Mouse (Mus musculus): ENCODE results near the gene Rmi1. TPM values are rescaled to one million over a fixed set of nuclear protein-coding genes. Genes with fewer than 3 reads are reported as not detected.

The Rmi1 gene
- polyA plus RNA-seq, 1 experiment from 2014 or later = 13.2 TPM

DNA sequence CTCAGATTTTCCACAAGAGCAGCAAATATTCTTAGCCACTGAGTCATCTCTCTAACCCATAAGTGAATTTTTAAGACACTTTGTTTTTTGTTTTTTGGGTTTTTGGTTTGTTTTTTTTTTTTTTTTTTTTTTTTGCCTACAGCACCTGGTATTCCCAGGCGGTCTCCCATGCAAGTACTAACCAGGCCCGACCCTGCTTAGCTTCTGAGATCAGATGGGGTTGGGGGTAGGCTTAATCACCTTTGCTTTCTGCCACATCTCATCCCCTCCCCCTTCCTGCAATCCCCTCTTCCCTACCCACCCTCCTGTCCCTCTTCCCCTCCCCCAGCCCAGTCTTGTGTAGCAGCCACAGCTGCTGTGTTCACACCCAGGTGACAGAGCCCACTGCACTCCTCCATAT, 37.7 kb downstream of the Rmi1 start:
- Histone ChIP-seq H3K4me3 (ENCODE audit: low read depth, low read length) (no peak overlapping the region), H3K4me1 (replicated peaks; ENCODE audit: control insufficient read depth, insufficient read depth, low read length) (no peaks in the 10 kb centered on the region), H3K36me3 (ENCODE audit: control insufficient read depth, insufficient read depth) (no peaks in the 10 kb centered on the region), H3K27ac (ENCODE audit: low read depth, low read length) (no peak overlapping the region), H3K4me2 (replicated peaks; ENCODE audit: low read depth) (no peak overlapping the region), H3K9ac (ENCODE audit: low read depth, low read length) (no peak overlapping the region), H3K9me3 (ENCODE audit: control insufficient read depth) (no peaks in the 10 kb centered on the region), H3K27me3 (replicated peaks; ENCODE audit: control insufficient read depth, insufficient read depth, low read length) (no peaks in the 10 kb centered on the region)
- no peak for TF ChIP-seq CTCF (IDR thresholded peaks at IDR 0.05; ENCODE audit: low read depth)
- ATAC-seq = no peak
- 45% methylated on average over 2 of the region's 2 CpGs for WGBS

DNA sequence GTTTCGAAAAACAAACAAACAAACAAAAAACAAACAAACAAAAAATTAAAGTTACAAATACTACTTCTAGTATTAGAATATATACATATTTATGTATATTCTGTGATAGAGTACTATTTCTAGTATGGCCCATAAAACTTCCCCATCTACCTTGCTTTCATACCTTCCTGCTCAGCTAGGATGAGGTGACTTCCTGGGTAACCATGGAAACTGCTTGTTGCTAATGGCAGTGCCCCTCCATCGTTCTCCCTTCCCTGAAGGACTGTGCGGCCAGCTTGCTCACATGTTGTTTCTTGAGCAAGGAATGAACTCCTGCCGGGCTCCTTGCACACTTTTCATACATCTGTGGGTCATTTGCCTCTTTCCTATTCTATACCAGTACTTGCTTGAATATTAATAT, 41.3 kb downstream of the Rmi1 start:
- Histone ChIP-seq H3K4me1 (replicated peaks; ENCODE audit: control insufficient read depth, insufficient read depth, low read length) (no peaks in the 10 kb centered on the region), H3K27ac (ENCODE audit: low read depth, low read length) (no peak overlapping the region), H3K4me2 (replicated peaks; ENCODE audit: low read depth) (no peak overlapping the region), H3K36me3 (ENCODE audit: control insufficient read depth, insufficient read depth) (no peaks in the 10 kb centered on the region), H3K4me3 (ENCODE audit: low read depth, low read length) (no peak overlapping the region), H3K9me3 (ENCODE audit: control insufficient read depth) (no peaks in the 10 kb centered on the region), H3K27me3 (replicated peaks; ENCODE audit: control insufficient read depth, insufficient read depth, low read length) (no peaks in the 10 kb centered on the region), H3K9ac (ENCODE audit: low read depth, low read length) (no peak overlapping the region)
- no peak for ATAC-seq
- TF ChIP-seq CTCF (IDR thresholded peaks at IDR 0.05; ENCODE audit: low read depth) = no peak
- WGBS = 71% methylated on average over 4 of the region's 4 CpGs

DNA sequence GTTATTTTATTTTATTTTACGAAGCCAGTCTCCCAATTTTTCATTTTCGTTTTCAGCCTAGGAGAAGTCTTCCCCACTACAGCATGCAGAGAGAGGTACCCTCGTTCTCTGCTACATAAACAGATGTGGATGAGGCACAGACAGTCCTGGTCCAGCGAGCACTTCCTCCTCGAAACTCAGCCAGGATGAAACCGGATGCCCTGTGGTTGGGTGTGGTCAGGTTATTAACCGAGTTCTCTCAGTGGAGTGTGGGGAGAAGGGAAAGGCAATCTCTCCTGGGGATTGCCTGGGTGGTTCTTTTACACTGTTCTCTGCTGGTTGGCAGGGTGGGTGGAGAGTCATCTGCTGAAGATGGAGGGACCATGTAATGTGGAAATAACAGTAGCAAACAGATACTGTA, 41.7 kb downstream of the Rmi1 start:
- H3K4me1 ChIP-seq (replicated peaks; ENCODE audit: control insufficient read depth, insufficient read depth, low read length) = no peaks in the 10 kb centered on the region
- no peak for TF ChIP-seq CTCF (IDR thresholded peaks at IDR 0.05; ENCODE audit: low read depth)
- H3K36me3 ChIP-seq (ENCODE audit: control insufficient read depth, insufficient read depth) = no peaks in the 10 kb centered on the region
- ATAC-seq = no peak
- no peak overlapping the region for H3K4me2 ChIP-seq (replicated peaks; ENCODE audit: low read depth)
- WGBS = 25% methylated on average over 7 of the region's 7 CpGs
- H3K9me3 ChIP-seq (ENCODE audit: control insufficient read depth) = no peaks in the 10 kb centered on the region
- no peak overlapping the region for H3K27ac ChIP-seq (ENCODE audit: low read depth, low read length)
- H3K27me3 ChIP-seq (replicated peaks; ENCODE audit: control insufficient read depth, insufficient read depth, low read length) = no peaks in the 10 kb centered on the region
- H3K4me3 ChIP-seq (ENCODE audit: low read depth, low read length) = no peak overlapping the region
- no peak overlapping the region for H3K9ac ChIP-seq (ENCODE audit: low read depth, low read length)

DNA sequence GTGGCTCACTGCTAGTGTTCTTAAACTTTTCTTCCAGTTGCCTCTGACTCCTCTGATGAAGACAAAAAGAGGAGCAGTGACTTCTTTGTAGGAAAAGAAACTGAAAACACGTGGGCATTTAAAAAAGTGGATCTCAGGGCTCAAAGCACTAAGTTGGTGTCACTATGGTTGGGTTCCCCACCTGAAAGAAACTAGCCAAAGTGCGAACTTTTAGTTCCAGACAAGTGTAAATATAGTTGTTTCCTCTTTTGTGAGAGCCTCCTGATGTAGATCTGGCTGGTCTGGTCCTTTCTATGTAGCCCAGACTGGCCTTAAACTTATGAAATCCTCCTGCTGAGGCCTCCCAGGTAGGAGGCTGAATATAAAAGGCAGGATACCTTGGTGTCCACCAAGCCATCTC, 44.5 kb downstream of the Rmi1 start:
- Histone ChIP-seq H3K9me3 (ENCODE audit: control insufficient read depth) (no peaks in the 10 kb centered on the region), H3K27me3 (replicated peaks; ENCODE audit: control insufficient read depth, insufficient read depth, low read length) (no peaks in the 10 kb centered on the region), H3K27ac (ENCODE audit: low read depth, low read length) (no peak overlapping the region), H3K4me1 (replicated peaks; ENCODE audit: control insufficient read depth, insufficient read depth, low read length) (no peaks in the 10 kb centered on the region), H3K4me3 (ENCODE audit: low read depth, low read length) (no peak overlapping the region), H3K9ac (ENCODE audit: low read depth, low read length) (no peak overlapping the region), H3K36me3 (ENCODE audit: control insufficient read depth, insufficient read depth) (no peaks in the 10 kb centered on the region), H3K4me2 (replicated peaks; ENCODE audit: low read depth) (no peak overlapping the region)
- ATAC-seq = no peak
- 75% methylated on average over 2 of the region's 2 CpGs for WGBS
- no peak for TF ChIP-seq CTCF (IDR thresholded peaks at IDR 0.05; ENCODE audit: low read depth)

DNA sequence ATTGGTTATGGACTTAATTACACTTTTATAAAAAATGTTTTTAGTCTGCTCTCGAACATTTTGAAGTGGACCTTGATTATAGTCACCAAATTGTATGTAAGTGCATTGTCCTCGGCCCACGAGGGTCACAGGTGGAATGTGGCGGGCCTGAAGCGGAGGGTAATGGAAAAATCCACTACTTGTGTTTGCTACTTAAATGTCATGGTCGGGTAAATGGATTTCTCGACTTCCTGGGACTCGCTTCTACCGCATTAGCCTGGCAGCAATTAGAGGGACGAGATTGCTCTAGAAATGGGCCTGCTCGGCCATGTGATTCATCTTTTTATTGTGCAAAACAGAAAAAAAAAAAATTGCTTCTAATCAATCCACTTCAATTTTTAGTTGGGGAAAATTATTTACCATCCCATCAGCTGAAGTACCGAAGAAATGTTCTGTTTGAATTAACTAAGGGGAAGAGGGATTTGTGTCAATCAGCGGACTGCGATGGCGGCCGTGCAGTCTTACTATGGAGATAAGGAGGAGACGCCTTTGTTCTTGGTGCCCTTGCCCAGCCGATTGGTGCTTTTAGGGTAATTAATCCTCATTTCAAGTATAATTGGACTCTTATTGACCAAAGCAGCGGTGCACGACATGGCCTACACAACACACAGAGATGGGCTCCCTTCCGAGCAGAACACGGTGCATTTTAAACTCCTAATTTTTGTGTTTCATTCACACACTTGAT, 48.6 kb downstream of the Rmi1 start:
- ATAC-seq = no peak
- Histone ChIP-seq H3K9me3 (ENCODE audit: control insufficient read depth) (no peaks in the 10 kb centered on the region), H3K4me2 (replicated peaks; ENCODE audit: low read depth) (no peak overlapping the region)

DNA sequence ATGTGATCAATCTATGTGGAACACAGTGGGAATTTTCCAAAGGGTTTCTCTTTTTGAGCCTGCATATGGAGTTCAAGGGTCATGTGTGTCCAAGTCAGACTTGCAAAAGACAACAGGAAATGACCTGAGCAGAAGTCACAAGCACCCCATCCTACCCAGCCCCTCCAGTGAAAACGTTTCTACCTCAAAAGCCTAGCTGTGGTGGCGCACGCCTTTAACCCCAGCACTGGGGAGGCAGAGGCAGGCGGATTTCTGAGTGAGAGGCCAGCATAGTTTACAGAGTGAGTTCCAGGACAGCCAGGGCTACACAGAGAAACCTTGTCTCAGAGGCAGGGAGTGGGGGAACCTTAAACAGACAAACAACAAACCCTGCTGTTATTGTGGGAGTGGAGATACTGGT, 50.2 kb downstream of the Rmi1 start:
- no peaks in the 10 kb centered on the region for H3K9me3 ChIP-seq (ENCODE audit: control insufficient read depth)
- H3K36me3 ChIP-seq (ENCODE audit: control insufficient read depth, insufficient read depth) = no peaks in the 10 kb centered on the region
- H3K9ac ChIP-seq (ENCODE audit: low read depth, low read length) = no peak overlapping the region
- no peak overlapping the region for H3K4me3 ChIP-seq (ENCODE audit: low read depth, low read length)
- no peaks in the 10 kb centered on the region for H3K4me1 ChIP-seq (replicated peaks; ENCODE audit: control insufficient read depth, insufficient read depth, low read length)
- TF ChIP-seq CTCF (IDR thresholded peaks at IDR 0.05; ENCODE audit: low read depth) = no peak
- no peak overlapping the region for H3K27ac ChIP-seq (ENCODE audit: low read depth, low read length)
- WGBS = 61% methylated on average over 4 of the region's 4 CpGs
- H3K4me2 ChIP-seq (replicated peaks; ENCODE audit: low read depth) = 0 out of 2 replicates have a peak overlapping the region, but pooled peaks have one; percentile 67
- 0 out of 2 replicates have a peak, but pooled peaks cover 3% of the 10 kb centered on the region for H3K27me3 ChIP-seq (replicated peaks; ENCODE audit: control insufficient read depth, insufficient read depth, low read length)
- ATAC-seq = no peak

More for the DNA sequence above, 48.6 kb downstream of the Rmi1 start:
- H3K9ac ChIP-seq (ENCODE audit: low read depth, low read length) = no peak overlapping the region
- 0 out of 2 replicates have a peak, but pooled peaks cover 3% of the 10 kb centered on the region for H3K27me3 ChIP-seq (replicated peaks; ENCODE audit: control insufficient read depth, insufficient read depth, low read length)
- H3K27ac ChIP-seq (ENCODE audit: low read depth, low read length) = no peak overlapping the region
- no peaks in the 10 kb centered on the region for H3K4me1 ChIP-seq (replicated peaks; ENCODE audit: control insufficient read depth, insufficient read depth, low read length)
- WGBS = 81% methylated on average over 22 of the region's 22 CpGs
- no peaks in the 10 kb centered on the region for H3K36me3 ChIP-seq (ENCODE audit: control insufficient read depth, insufficient read depth)
- no peak overlapping the region for H3K4me3 ChIP-seq (ENCODE audit: low read depth, low read length)
- no peak for TF ChIP-seq CTCF (IDR thresholded peaks at IDR 0.05; ENCODE audit: low read depth)

Measured in intestine, postnatal 0 days (tissue).